Comparison of ENCODE assay signal across 8 mouse cellular contexts in the genomic region with DNA sequence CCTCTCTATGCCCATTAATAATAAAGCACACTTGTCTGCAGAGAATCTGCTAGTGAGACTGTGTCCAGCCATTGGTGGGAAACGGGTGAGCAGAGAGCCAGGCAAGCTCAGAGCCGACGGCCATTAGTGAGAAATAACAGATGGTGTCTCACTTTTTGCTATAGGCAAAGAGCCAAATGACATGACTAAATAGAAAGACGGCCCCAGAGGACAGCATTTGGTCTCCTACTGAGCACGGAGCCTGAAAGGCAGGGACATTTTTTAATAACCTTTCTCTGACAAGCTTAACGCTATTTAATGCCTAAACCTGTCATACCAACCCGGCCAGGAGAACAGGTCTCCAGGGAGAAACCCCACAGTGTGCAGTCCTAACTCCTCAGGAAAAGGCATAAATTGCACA. TPM values are rescaled to one million over a fixed set of nuclear protein-coding genes. Genes with fewer than 3 reads are reported as not detected.
DNase-seq lines count a peak whose midpoint lies in the region; ATAC-seq and TF ChIP-seq lines count a peak whose summit lies in the region.

No protein-coding gene starts in this region.

- no peak for TF ChIP-seq CTCF in thymus, adult 2 months (IDR thresholded peaks at IDR 0.05; ENCODE audit: borderline replicate concordance, control insufficient read depth, extremely low read depth, insufficient read depth, low read length, poor library complexity)

- peak; percentile 70 for ATAC-seq in neural tube, embryonic 11.5 days (ENCODE audit: insufficient read depth, low FRiP score, low TSS enrichment)

- peak; percentile 32 for DNase-seq in adrenal gland, adult 2 months
- DNase-seq in adrenal gland, postnatal 4 days (ENCODE audit: low spot score in 2 of 2): no peak
- peak; percentile 44 for DNase-seq in neural tube, embryonic 11.5 days (ENCODE audit: low spot score)
- DNase-seq in neural tube, embryonic 10.5 days (ENCODE audit: extremely low spot score, low spot score): no peak
- DNase-seq in limb, embryonic 10.5 days (ENCODE audit: low spot score): peak; percentile 33
- DNase-seq in urinary bladder, postnatal 25 days (ENCODE audit: low spot score): no peak
- no peak for DNase-seq in thymus, adult 2 months
- no peak for DNase-seq in gastrocnemius, adult 8-10 months (ENCODE audit: low spot score in 2 of 2)

- no peak overlapping the region for H3K4me2 ChIP-seq in neural tube, embryonic 11.5 days (ENCODE audit: low read depth)

- TF ChIP-seq POLR2A in thymus, adult 2 months (IDR thresholded peaks at IDR 0.05; ENCODE audit: control insufficient read depth, extremely low read depth, insufficient read depth, low read length, poor library complexity): no peak

- no peaks in the 10 kb centered on the region for H3K36me3 ChIP-seq in neural tube, embryonic 11.5 days (ENCODE audit: control insufficient read depth, insufficient read depth, low read length)
- H3K36me3 ChIP-seq in limb, embryonic 10.5 days: no peaks in the 10 kb centered on the region
- no peaks in the 10 kb centered on the region for H3K36me3 ChIP-seq in thymus, adult 2 months (ENCODE audit: control insufficient read depth, insufficient read depth, low read length)

- H3K27ac ChIP-seq in neural tube, embryonic 11.5 days (ENCODE audit: low read depth, low read length): peak overlapping the region; percentile 34; the same call in 1 of the 2 replicates
- no peak overlapping the region; the same call in 1 of the 2 replicates for H3K27ac ChIP-seq in limb, embryonic 10.5 days
- H3K27ac ChIP-seq in thymus, adult 2 months (ENCODE audit: control insufficient read depth, insufficient read depth, low read length): no peak overlapping the region

- H3K27me3 ChIP-seq in neural tube, embryonic 11.5 days (ENCODE audit: control insufficient read depth, insufficient read depth, low read length): no peaks in the 10 kb centered on the region
- H3K27me3 ChIP-seq in limb, embryonic 10.5 days (ENCODE audit: low read depth, poor library complexity, severe bottlenecking): no peaks in the 10 kb centered on the region
- no peaks in the 10 kb centered on the region for H3K27me3 ChIP-seq in thymus, adult 2 months (ENCODE audit: control insufficient read depth, insufficient read depth, low read length)

- no peaks in the 10 kb centered on the region for H3K9me3 ChIP-seq in neural tube, embryonic 11.5 days (ENCODE audit: control insufficient read depth, low read length)
- H3K9me3 ChIP-seq in limb, embryonic 10.5 days (replicated peaks): no peaks in the 10 kb centered on the region

- no peaks in the 10 kb centered on the region for H3K4me1 ChIP-seq in neural tube, embryonic 11.5 days (ENCODE audit: control insufficient read depth, insufficient read depth, low read length)
- peaks cover 18% of the 10 kb centered on the region for H3K4me1 ChIP-seq in limb, embryonic 10.5 days
- H3K4me1 ChIP-seq in thymus, adult 2 months (replicated peaks; ENCODE audit: control insufficient read depth, insufficient read depth, low read length): no peaks in the 10 kb centered on the region

- no peak overlapping the region for H3K4me3 ChIP-seq in neural tube, embryonic 11.5 days (ENCODE audit: low read depth, low read length)
- H3K4me3 ChIP-seq in limb, embryonic 10.5 days: no peak overlapping the region
- H3K4me3 ChIP-seq in thymus, adult 2 months (ENCODE audit: control insufficient read depth, insufficient read depth, low read length): no peak overlapping the region

- no peak overlapping the region for H3K9ac ChIP-seq in neural tube, embryonic 11.5 days (ENCODE audit: low read length)

- 31% methylated on average over 7 of the region's 7 CpGs for WGBS in neural tube, embryonic 11.5 days
- 48% methylated on average over 7 of the region's 7 CpGs for WGBS in limb, embryonic 10.5 days
- WGBS in thymus, adult 2 months: 84% methylated on average over 7 of the region's 7 CpGs

RNA-seq across cellular contexts. Expression of a gene that starts 29.9 kb away (rescaled TPM):
- 10 to 100 TPM; 36.2 to 45.1 TPM for total RNA-seq in adrenal gland, adult 2 months (2021)
- polyA plus RNA-seq in adrenal gland, adult 2 months (2012; rRNA removed): 12.2 and 12.6 TPM in 2 replicates
- 10 to 100 TPM; 48.2 to 53.0 TPM for total RNA-seq in adrenal gland, postnatal 4 days (2021)
- 49.0 and 58.7 TPM in 2 replicates for polyA plus RNA-seq in neural tube, embryonic 11.5 days (2014; fragmentation: Nextera tagmentation; extraction: Ambion mirVana)
- 34.3 and 72.4 TPM in 2 replicates for polyA plus RNA-seq in limb, embryonic 10.5 days (2016; fragmentation: Nextera tagmentation; extraction: Ambion mirVana)
- 2.1 and 2.4 TPM in 2 replicates for polyA plus RNA-seq in thymus, adult 2 months (2012; rRNA removed)
- 1 to 10 TPM; 3.0 to 5.3 (median 3.2) TPM for total RNA-seq in gastrocnemius, adult 8-10 months (2022)

RNA-seq across cellular contexts. Expression of a gene that starts 30.1 kb away (rescaled TPM):
- 1 to 10 TPM; 8.2 to 10.0 TPM for total RNA-seq in adrenal gland, adult 2 months (2021)
- 15.1 and 21.6 TPM in 2 replicates for polyA plus RNA-seq in adrenal gland, adult 2 months (2012; rRNA removed)
- 1 to 10 TPM; 9.1 to 9.8 TPM for total RNA-seq in adrenal gland, postnatal 4 days (2021)
- polyA plus RNA-seq in neural tube, embryonic 11.5 days (2014; fragmentation: Nextera tagmentation; extraction: Ambion mirVana): 14.7 and 17.3 TPM in 2 replicates
- polyA plus RNA-seq in limb, embryonic 10.5 days (2016; fragmentation: Nextera tagmentation; extraction: Ambion mirVana): 12.3 and 14.2 TPM in 2 replicates
- polyA plus RNA-seq in thymus, adult 2 months (2012; rRNA removed): 15.7 and 21.6 TPM in 2 replicates
- total RNA-seq in gastrocnemius, adult 8-10 months (2022): 1 to 10 TPM in 3 of 4 experiments, under 1 TPM in 1; 0.89 to 2.2 (median 1.4) TPM

Comparison
In these comparisons a context has a peak if more than half of its experiments do, and no peak if none do; other contexts are left out.
1. DNase-seq: peak in adrenal gland, adult 2 months (single experiment), neural tube, embryonic 11.5 days (single experiment) and limb, embryonic 10.5 days (single experiment); none in adrenal gland, postnatal 4 days (0 of 2), neural tube, embryonic 10.5 days (single experiment), urinary bladder, postnatal 25 days (single experiment), thymus, adult 2 months (single experiment) and gastrocnemius, adult 8-10 months (0 of 2).